Mouse (Mus musculus) erythroid progenitor cell, adult 5-6 weeks (primary cell): ENCODE data around the gene Zic4. TPM values are rescaled to one million over a fixed set of nuclear protein-coding genes. Genes with fewer than 3 reads are reported as not detected.

Experiments used
- ATAC-seq: replicated peaks from 2 replicates; pipeline ENCODE4 v1.8.0; 2016; ENCODE audit warnings: moderate number of reproducible peaks, mild to moderate bottlenecking, moderate TSS enrichment, inconsistent platforms; ENCODE audit not compliant: poor library complexity, low FRiP score, severe bottlenecking
- total RNA-seq, 2 experiments: library from RNA; stranded (forward) in 1 of 2; stranded (reverse) in 1 of 2; fragments of 150-400 nt in 1 of 2; fragments of 186-747, 209-891 nt in 1 of 2; gene quantifications; 2 replicates each; pipeline versions ENCODE4 v1.2.3 to v1.2.4; 2015 to 2017; ENCODE audit warnings: low replicate concordance in 2 of 2

The Zic4 gene
- not detected in 2 replicates for total RNA-seq (2015; ENCODE audit: low replicate concordance)
- not detected in 2 replicates for total RNA-seq (2017; ENCODE audit: low replicate concordance)

GRCm38 (mm10) chr9:91361856-91362601, at the start of gene Zic4:
Zic4 (plus strand) TSS chr9:91362413.
- ATAC-seq, result no peak

GRCm38 (mm10) chr9:91347591-91347990, 14.6 kb upstream of the Zic4 start:
- ATAC-seq, result no peak

GRCm38 (mm10) chr9:91348746-91349145, 13.5 kb upstream of the Zic4 start:
- ATAC-seq, result no peak

- ATAC-seq, result no peak
Observed at GRCm38 (mm10) chr9:91350211-91350791, 11.9 kb upstream of the Zic4 start.

- ATAC-seq, result no peak
Observed at GRCm38 (mm10) chr9:91350861-91351291, 11.3 kb upstream of the Zic4 start.

GRCm38 (mm10) chr9:91351361-91351760, 10.9 kb upstream of the Zic4 start:
- ATAC-seq, result no peak

GRCm38 (mm10) chr9:91351961-91352411, 10.2 kb upstream of the Zic4 start:
- no peak for ATAC-seq

GRCm38 (mm10) chr9:91352786-91353185, 9.4 kb upstream of the Zic4 start:
- no peak for ATAC-seq

GRCm38 (mm10) chr9:91353551-91354433, 8.4 kb upstream of the Zic4 start:
- no peak for ATAC-seq

GRCm38 (mm10) chr9:91354434-91355269, 7.6 kb upstream of the Zic4 start:
- no peak for ATAC-seq

GRCm38 (mm10) chr9:91355270-91355589, 7.0 kb upstream of the Zic4 start:
- ATAC-seq, result no peak

GRCm38 (mm10) chr9:91355629-91356352, 6.4 kb upstream of the Zic4 start:
- ATAC-seq, result no peak

- no peak for ATAC-seq
Observed at GRCm38 (mm10) chr9:91356353-91356740, 5.9 kb upstream of the Zic4 start.

GRCm38 (mm10) chr9:91357321-91357720, 4.9 kb upstream of the Zic4 start:
- ATAC-seq, result no peak

GRCm38 (mm10) chr9:91358851-91359687, 3.1 kb upstream of the Zic4 start:
- no peak for ATAC-seq

- no peak for ATAC-seq
Observed at GRCm38 (mm10) chr9:91360151-91361032, 1.8 kb upstream of the Zic4 start.
